Mouse (Mus musculus): Measurements from ENCODE around the gene Prph2. TPM values are rescaled to one million over a fixed set of nuclear protein-coding genes. Genes with fewer than 3 reads are reported as not detected.

Prph2 gene
- not detected in 2 replicates for polyA plus RNA-seq (2012; rRNA removed; ENCODE audit: low replicate concordance)

GRCm38 (mm10) chr17:46910186-46910585 lies at the start of gene Prph2:
TSS of gene Prph2 (plus strand) at chr17:46910459.

GRCm38 (mm10) chr17:46890116-46890815 lies 20.0 kb upstream of the Prph2 start, which contains the start of gene Tbcc:
TSS of gene Tbcc (plus strand) at chr17:46890684.

Other genes starting within 250 kb of the Prph2 start
- gene Rrp36, start 236.1 kb upstream of the Prph2 start, polyA plus RNA-seq (2012; rRNA removed; ENCODE audit: low replicate concordance), result 29.3 and 29.6 TPM in 2 replicates
- 48.0 and 62.7 TPM in 2 replicates for gene Mea1, start 231.7 kb upstream of the Prph2 start, polyA plus RNA-seq (2012; rRNA removed; ENCODE audit: low replicate concordance)
- 83.6 and 114 TPM in 2 replicates for gene Klhdc3, start 229.5 kb upstream of the Prph2 start, polyA plus RNA-seq (2012; rRNA removed; ENCODE audit: low replicate concordance)
- gene Ppp2r5d, start 205.3 kb upstream of the Prph2 start, polyA plus RNA-seq (2012; rRNA removed; ENCODE audit: low replicate concordance), result 57.9 and 60.6 TPM in 2 replicates
- 72.0 and 135 TPM in 2 replicates for gene Pex6, start 199.0 kb upstream of the Prph2 start, polyA plus RNA-seq (2012; rRNA removed; ENCODE audit: low replicate concordance)
- gene Gnmt, start 181.3 kb upstream of the Prph2 start, polyA plus RNA-seq (2012; rRNA removed; ENCODE audit: low replicate concordance), result 1.8 and 15.7 TPM in 2 replicates
- 47.8 and 60.7 TPM in 2 replicates for gene Cnpy3, start 158.2 kb upstream of the Prph2 start, polyA plus RNA-seq (2012; rRNA removed; ENCODE audit: low replicate concordance)
- gene Ptcra, start 146.7 kb upstream of the Prph2 start, polyA plus RNA-seq (2012; rRNA removed; ENCODE audit: low replicate concordance), result not detected in 2 replicates
- gene 2310039H08Rik, start 137.8 kb upstream of the Prph2 start, polyA plus RNA-seq (2012; rRNA removed; ENCODE audit: low replicate concordance), result 115 and 225 TPM in 2 replicates
- 15.8 and 25.4 TPM in 2 replicates for gene Rpl7l1, start 127.8 kb upstream of the Prph2 start, polyA plus RNA-seq (2012; rRNA removed; ENCODE audit: low replicate concordance)
- 10.7 and 10.8 TPM in 2 replicates for gene Bicral, start 52.0 kb upstream of the Prph2 start, polyA plus RNA-seq (2012; rRNA removed; ENCODE audit: low replicate concordance)
- 14.8 and 25.2 TPM in 2 replicates for gene Tbcc, start 19.8 kb upstream of the Prph2 start, polyA plus RNA-seq (2012; rRNA removed; ENCODE audit: low replicate concordance)
- gene Ubr2, start 100.1 kb downstream of the Prph2 start, polyA plus RNA-seq (2012; rRNA removed; ENCODE audit: low replicate concordance), result 29.4 and 46.9 TPM in 2 replicates

Measured in mammary gland, adult 2 months (tissue).